Mouse (Mus musculus) granulocyte monocyte progenitor cell, adult 5-6 weeks (primary cell): Measurements from ENCODE around the gene Mpped1. TPM values are rescaled to one million over a fixed set of nuclear protein-coding genes. Genes with fewer than 3 reads are reported as not detected.

Experiments
- ATAC-seq: replicated peaks from 2 replicates; pipeline ENCODE4 v1.8.0; 2016; ENCODE audit warnings: mild to moderate bottlenecking, moderate TSS enrichment, inconsistent platforms; ENCODE audit not compliant: poor library complexity, severe bottlenecking
- total RNA-seq, 2 experiments: library from RNA; stranded (forward) in 1 of 2; stranded (reverse) in 1 of 2; fragments of 200-712, 200-1000 nt in 1 of 2; fragments of >200 nt in 1 of 2; fragmentation: Nextera tagmentation in 1 of 2; gene quantifications; 2 replicates each; pipeline ENCODE4 v1.2.3; 2014 to 2017

Gene Mpped1
- total RNA-seq (2014; fragmentation: Nextera tagmentation) (not detected in 2 replicates), total RNA-seq (2017) (not detected in 2 replicates)

DNA sequence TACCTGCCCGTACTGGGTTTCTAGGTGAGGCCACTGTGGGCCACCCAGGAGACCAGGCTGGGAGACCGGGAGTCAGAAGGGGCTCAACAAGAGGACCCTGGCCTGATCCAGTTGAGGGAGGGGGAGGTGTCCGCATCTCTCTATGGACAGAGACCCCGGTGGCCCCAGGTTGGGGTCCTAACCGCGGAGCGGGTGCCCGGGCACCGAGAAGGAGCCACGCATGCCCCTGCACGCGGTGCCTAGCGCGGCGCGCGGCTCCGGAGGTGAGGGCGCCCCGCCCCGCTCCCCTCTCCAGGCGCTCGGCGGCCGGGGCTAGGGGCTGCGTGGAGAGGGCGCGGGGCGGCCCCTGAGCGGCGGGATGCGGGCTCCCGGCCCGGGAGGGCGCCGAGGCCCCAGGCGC lies at the start of gene Mpped1:
TSS of gene Mpped1 (plus strand) at position 81 of the 400 bp plus-strand sequence.
- no peak for ATAC-seq

GRCm38 (mm10) chr15:83740676-83741422 lies 38.4 kb upstream of the Mpped1 start:
- ATAC-seq: no peak

GRCm38 (mm10) chr15:83742018-83742417 lies 37.2 kb upstream of the Mpped1 start:
- no peak for ATAC-seq

DNA sequence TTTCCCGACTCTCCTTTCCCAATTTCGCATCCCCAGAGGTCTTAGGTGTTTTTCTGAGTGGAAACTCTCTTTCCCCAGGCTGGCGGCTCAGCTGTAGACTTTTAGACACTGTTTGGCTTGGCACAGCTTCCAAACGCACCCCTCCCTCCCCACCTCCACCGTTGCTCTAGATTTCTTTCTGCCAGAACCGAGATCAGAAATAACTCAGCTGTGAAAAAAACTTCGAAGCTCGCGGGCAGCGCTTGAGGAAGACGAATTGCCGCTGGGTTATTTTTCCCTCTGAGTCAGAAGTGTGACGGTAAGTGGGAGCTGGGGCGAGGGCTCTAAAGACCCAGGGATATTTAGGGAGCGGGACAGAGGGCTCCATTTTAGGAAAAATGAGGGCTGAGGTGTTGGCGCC lies 33.0 kb upstream of the Mpped1 start:
- ATAC-seq: no peak

- no peak for ATAC-seq
These were observed 30.3 kb upstream of the Mpped1 start for GRCm38 (mm10) chr15:83748986-83749385.

GRCm38 (mm10) chr15:83749436-83749835 lies 29.8 kb upstream of the Mpped1 start:
- ATAC-seq: no peak

GRCm38 (mm10) chr15:83756742-83757141 lies 22.5 kb upstream of the Mpped1 start:
- 0 out of 2 replicates have a peak, but pooled peaks have one; percentile 42 for ATAC-seq

GRCm38 (mm10) chr15:83758958-83759357 lies 20.3 kb upstream of the Mpped1 start:
- ATAC-seq: no peak

DNA sequence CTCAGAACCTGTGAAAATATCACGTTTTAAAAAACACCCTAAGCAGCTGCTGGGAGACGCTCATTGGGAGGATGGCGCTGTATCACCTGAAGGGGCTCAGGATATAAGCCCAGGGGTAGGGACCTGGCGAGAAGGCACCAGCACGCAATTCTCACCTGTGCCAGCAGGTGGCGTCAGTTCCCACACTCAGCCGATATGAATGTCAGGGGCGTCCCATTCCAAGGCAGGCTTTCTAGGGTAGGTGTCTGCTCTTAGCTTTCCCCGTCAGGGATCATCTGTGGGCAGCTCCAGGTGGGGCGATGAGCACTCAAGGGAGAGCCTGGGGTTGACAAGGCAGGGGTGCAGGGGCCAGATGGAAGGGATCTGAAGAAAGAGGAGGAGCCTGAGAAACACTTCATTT lies 18.6 kb upstream of the Mpped1 start:
- peak; percentile 46; the same call in 1 of the 2 replicates for ATAC-seq

- ATAC-seq: no peak
These were observed 17.8 kb upstream of the Mpped1 start for GRCm38 (mm10) chr15:83761512-83761911.

DNA sequence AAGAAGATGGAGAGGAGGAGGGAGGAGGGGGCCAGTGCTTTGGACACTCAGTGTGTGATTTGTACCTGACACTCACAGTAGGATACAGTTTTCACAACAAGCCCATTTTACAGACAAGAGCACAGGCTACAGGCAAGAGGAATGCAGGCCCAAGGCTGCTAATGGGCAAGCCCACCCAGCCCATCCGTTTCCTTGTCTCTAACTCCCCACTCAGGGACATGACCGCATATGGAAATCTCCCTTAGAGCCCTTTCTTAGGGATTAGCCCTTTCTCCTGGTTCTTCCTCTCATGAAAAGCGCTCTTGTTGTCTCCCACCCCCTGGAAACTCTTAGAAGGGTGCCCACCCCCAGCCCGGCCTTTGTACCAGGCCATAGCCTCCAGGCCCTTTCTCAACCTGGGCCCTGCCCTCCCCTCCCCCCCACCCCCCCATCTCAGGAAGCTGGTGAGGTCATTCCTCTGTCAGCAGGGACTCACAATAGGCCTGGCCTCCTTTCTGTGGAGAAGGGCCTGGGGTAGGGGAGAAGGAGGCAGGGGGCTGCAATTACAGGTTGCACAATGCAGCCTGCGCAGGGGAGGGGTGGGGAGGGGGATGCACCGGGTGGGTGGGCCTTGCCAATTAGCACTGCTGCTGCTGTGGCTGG lies 13.8 kb upstream of the Mpped1 start:
- ATAC-seq: no peak

GRCm38 (mm10) chr15:83771346-83772053 lies 7.8 kb upstream of the Mpped1 start:
- no peak for ATAC-seq

DNA sequence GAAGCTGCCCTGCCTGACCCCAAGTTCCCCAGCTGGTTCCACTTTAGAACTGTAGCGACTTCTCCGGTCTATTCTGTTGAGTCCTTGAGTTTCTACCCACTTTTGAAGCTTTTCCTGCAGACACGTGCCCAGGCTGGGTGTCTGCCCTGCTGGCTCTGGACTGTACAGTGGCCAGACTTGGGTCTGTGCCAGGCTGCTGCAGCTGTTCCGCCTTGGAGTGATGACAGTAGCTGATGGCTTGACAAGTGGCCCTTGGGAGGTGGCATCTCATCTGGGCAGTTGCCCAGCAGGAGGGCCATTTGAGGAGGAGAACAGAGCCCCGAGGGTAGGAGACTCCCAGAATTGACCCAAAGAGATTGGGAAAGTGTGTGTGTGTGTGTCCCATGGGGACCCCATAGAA lies 6.8 kb upstream of the Mpped1 start:
- ATAC-seq: no peak

- no peak for ATAC-seq
These were observed 6.3 kb upstream of the Mpped1 start for GRCm38 (mm10) chr15:83772953-83773352.

GRCm38 (mm10) chr15:83774922-83775321 lies 4.3 kb upstream of the Mpped1 start:
- ATAC-seq: no peak

- no peak for ATAC-seq
These were observed 2.8 kb upstream of the Mpped1 start for GRCm38 (mm10) chr15:83776265-83777000.

GRCm38 (mm10) chr15:83777476-83777875 lies 1.8 kb upstream of the Mpped1 start:
- no peak for ATAC-seq

DNA sequence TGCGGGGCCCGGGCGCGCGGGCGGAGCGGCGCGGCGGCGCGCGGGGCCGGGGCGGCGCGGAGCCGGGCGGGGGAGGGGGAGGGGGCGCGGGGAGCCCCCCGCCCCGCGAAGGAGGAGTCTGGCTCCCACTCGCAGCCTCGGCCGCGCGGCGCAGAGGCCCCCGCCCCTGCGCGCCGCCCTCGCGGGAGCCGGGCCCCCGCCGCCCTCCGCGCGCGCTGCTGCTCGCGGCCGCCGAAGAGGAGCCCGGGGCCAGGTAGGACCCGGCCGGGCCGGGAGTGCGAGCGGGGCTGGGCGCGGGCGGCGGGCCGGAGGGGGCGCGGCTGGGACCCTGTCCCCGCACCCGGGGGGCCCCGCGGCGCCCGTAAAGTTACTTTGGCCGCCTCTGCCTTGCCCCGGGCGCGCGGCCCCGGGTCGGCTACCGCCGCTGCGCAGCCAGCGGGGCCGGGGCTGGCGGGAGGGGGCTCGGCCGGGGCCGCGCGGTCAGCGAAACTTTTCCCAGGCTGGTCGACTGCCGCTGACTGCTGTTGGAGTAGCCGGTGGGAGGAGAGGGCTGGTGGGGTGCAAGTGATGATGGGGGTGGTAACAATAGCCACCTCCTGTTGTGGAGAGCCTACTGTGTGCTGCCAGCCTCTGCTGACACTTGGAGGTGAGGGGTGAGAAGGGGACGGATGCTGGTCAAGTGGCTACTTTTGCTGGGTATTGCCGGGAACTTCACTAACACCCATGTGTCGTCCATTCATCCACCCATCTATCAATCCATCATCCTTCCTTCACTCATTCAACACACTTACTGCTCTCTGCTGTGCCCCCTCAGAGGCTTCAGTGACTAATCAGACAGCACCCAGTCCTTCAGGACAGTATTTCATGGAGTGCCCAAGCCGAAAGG lies 831 bp downstream of the Mpped1 start:
- ATAC-seq: no peak

DNA sequence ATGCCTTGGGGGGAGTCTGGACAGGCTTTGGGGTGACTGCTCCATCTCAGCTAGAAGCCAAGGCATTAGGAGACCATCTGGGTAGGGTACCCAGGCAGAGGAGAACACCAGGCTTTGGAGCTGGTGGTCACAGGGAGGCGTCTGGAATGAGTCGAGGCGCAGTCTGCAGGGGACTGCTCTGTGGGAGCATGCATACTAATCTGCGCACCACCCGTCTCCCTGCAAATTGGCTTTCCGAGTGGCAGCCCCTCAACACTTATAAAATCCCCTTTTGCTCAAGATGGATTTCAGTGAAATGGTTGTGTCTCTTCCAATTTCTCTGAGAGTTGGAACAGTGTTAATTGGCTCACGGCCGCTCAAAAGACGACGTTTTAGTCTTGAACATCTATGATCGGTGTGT lies 2.0 kb downstream of the Mpped1 start:
- no peak for ATAC-seq

GRCm38 (mm10) chr15:83782284-83782683 lies 3.0 kb downstream of the Mpped1 start:
- ATAC-seq: no peak
